Mouse (Mus musculus) lung, postnatal 14 days (tissue): Measurements from ENCODE around the gene Zfand3.

Source experiments
- DNase-seq: peaks from one replicate; pipeline ENCODE4 v3.0.0; 2021

The Zfand3 gene

GRCm38 (mm10) chr17:30158419-30159108, 154.0 kb downstream of the Zfand3 start:
- DNase-seq, result no peak

- no peak for DNase-seq
Measured at GRCm38 (mm10) chr17:30159341-30159740, 154.8 kb downstream of the Zfand3 start.

- DNase-seq, result no peak
Measured at GRCm38 (mm10) chr17:30160823-30161432, 156.4 kb downstream of the Zfand3 start.

GRCm38 (mm10) chr17:30162983-30163382, 158.4 kb downstream of the Zfand3 start:
- DNase-seq, result no peak

GRCm38 (mm10) chr17:30163793-30164192, 159.3 kb downstream of the Zfand3 start:
- no peak for DNase-seq

- no peak for DNase-seq
Measured at GRCm38 (mm10) chr17:30164818-30165217, 160.3 kb downstream of the Zfand3 start.

GRCm38 (mm10) chr17:30177435-30177834, 172.9 kb downstream of the Zfand3 start:
- DNase-seq, result no peak

- no peak for DNase-seq
Measured at GRCm38 (mm10) chr17:30178402-30178801, 173.9 kb downstream of the Zfand3 start.

- DNase-seq, result no peak
Measured at GRCm38 (mm10) chr17:30180197-30180596, 175.7 kb downstream of the Zfand3 start.

GRCm38 (mm10) chr17:30181554-30181953, 177.0 kb downstream of the Zfand3 start:
- DNase-seq, result no peak

GRCm38 (mm10) chr17:30182063-30182462, 177.5 kb downstream of the Zfand3 start:
- no peak for DNase-seq

GRCm38 (mm10) chr17:30183561-30183960, 179.0 kb downstream of the Zfand3 start:
- DNase-seq, result no peak

- no peak for DNase-seq
Measured at GRCm38 (mm10) chr17:30187154-30187553, 182.6 kb downstream of the Zfand3 start.

- DNase-seq, result no peak
Measured at GRCm38 (mm10) chr17:30187581-30187980, 183.0 kb downstream of the Zfand3 start.

- no peak for DNase-seq
Measured at GRCm38 (mm10) chr17:30188031-30188981, 183.8 kb downstream of the Zfand3 start.

- no peak for DNase-seq
Measured at GRCm38 (mm10) chr17:30191097-30191640, 186.6 kb downstream of the Zfand3 start.

GRCm38 (mm10) chr17:30192416-30193005, 188.0 kb downstream of the Zfand3 start:
- no peak for DNase-seq

GRCm38 (mm10) chr17:30193615-30194014, 189.1 kb downstream of the Zfand3 start:
- no peak for DNase-seq

GRCm38 (mm10) chr17:30194091-30194490, 189.6 kb downstream of the Zfand3 start:
- DNase-seq, result no peak

- DNase-seq, result no peak
Measured at GRCm38 (mm10) chr17:30194629-30195445, 190.3 kb downstream of the Zfand3 start.

GRCm38 (mm10) chr17:30195591-30196183, 191.2 kb downstream of the Zfand3 start:
- no peak for DNase-seq
